Mouse (Mus musculus) liver, postnatal 0 days (tissue): ENCODE results near the gene Dhx33.

Experiments used
- CTCF ChIP-seq: sonication (generic); IDR thresholded peaks from 2 replicates; pipeline ENCODE4 v1.5.1; 2016; ENCODE audit warnings: antibody characterized with exemption, low read depth
- EP300 ChIP-seq: IDR thresholded peaks from 2 replicates; pipeline ENCODE4 v1.6.1; 2016; ENCODE audit warnings: antibody characterized with exemption, low read depth, mild to moderate bottlenecking

GRCm38 (mm10) chr11:71003611-71004315 lies 474 bp downstream of the Dhx33 start:
- TF ChIP-seq CTCF (no peak), EP300 (no peak)
